ENCODE assay signal across 25 mouse cellular contexts in genomic region chr15:68366816-68367215, GRCm38 (mm10).
DNase-seq lines count a peak whose midpoint lies in the region; ATAC-seq and TF ChIP-seq lines count a peak whose summit lies in the region.
"Had no signal": no experiment of that assay in that cellular context is flagged by ENCODE, and none has a peak within 500 bp of the region (broad histone marks: within the 10 kb centered on the region; RNA-seq: fewer than 3 reads in every experiment).

No protein-coding gene starts in this region.

- H3K4me3 ChIP-seq in kidney, adult 2 months (ENCODE audit: insufficient read depth, low read depth, low read length) = no peak overlapping the region
- no peak overlapping the region for H3K4me3 ChIP-seq in liver, adult 2 months (ENCODE audit: insufficient read depth, low read depth, low read length)
- no peak overlapping the region for H3K4me3 ChIP-seq in neural tube, embryonic 15.5 days (replicated peaks)
- H3K4me3 ChIP-seq: embryonic facial prominence, embryonic 12.5 days; embryonic facial prominence, embryonic 15.5 days; gastrocnemius, adult 2 months; heart, embryonic 13.5 days had no signal

- ATAC-seq in neural tube, embryonic 15.5 days (ENCODE audit: low FRiP score) = no peak
- ATAC-seq: CD4-positive, CD25-positive, alpha-beta regulatory T cell, adult 4 months; forebrain, embryonic 14.5 days; forebrain, postnatal 0 days had no signal

- no peak overlapping the region for H3K27ac ChIP-seq in kidney, adult 2 months (ENCODE audit: insufficient read depth, low read depth, low read length)
- no peak overlapping the region for H3K27ac ChIP-seq in liver, adult 2 months (replicated peaks; ENCODE audit: insufficient read depth, low read depth, low read length)
- no peak overlapping the region for H3K27ac ChIP-seq in neural tube, embryonic 15.5 days (replicated peaks)
- H3K27ac ChIP-seq: embryonic facial prominence, embryonic 12.5 days; embryonic facial prominence, embryonic 15.5 days; gastrocnemius, adult 2 months; heart, embryonic 13.5 days; hindbrain, embryonic 14.5 days had no signal

- H3K79me2 ChIP-seq in liver, adult 2 months (ENCODE audit: control insufficient read depth, insufficient read depth, low read length) = no peaks in the 10 kb centered on the region

- no peak overlapping the region for H3K9ac ChIP-seq in liver, adult 2 months (ENCODE audit: low read depth, low read length)
- no peak overlapping the region for H3K9ac ChIP-seq in neural tube, embryonic 15.5 days (replicated peaks)
- H3K9ac ChIP-seq: embryonic facial prominence, embryonic 12.5 days; embryonic facial prominence, embryonic 15.5 days; forebrain, postnatal 0 days; heart, embryonic 13.5 days; hindbrain, embryonic 14.5 days had no signal

- H3K9me3 ChIP-seq in neural tube, embryonic 15.5 days (replicated peaks) = no peaks in the 10 kb centered on the region
- H3K9me3 ChIP-seq: embryonic facial prominence, embryonic 12.5 days; embryonic facial prominence, embryonic 15.5 days; heart, embryonic 13.5 days had no signal

- no peak for TF ChIP-seq CTCF in kidney, adult 2 months (conservative IDR thresholded peaks at IDR 0.05; ENCODE audit: insufficient read depth, insufficient read length, low read depth, low read length)
- no peak for TF ChIP-seq CTCF in liver, adult 2 months (IDR thresholded peaks at IDR 0.05; ENCODE audit: low read depth, low read length)

- peak; percentile 61 for DNase-seq in kidney, adult 2 months
- DNase-seq in kidney, postnatal 4 days = no peak
- peak; percentile 74 for DNase-seq in liver, adult 2 months (ENCODE audit: extremely low read depth, low read depth, low spot score)
- no peak for DNase-seq in liver
- DNase-seq in lung, postnatal 10 days = peak; percentile 19
- DNase-seq in lung, postnatal 14 days = no peak
- DNase-seq: adrenal gland, adult 2 months; adrenal gland, postnatal 14 days; cerebellum, adult 11 months; cerebellum, adult 2 months; cerebellum, adult 9-11 months; cerebellum, postnatal 25 days; forebrain, postnatal 0 days; gastrocnemius, adult 2 months; gastrocnemius, postnatal 14 days; heart, adult 18-20 months; heart, postnatal 14 days; heart, postnatal 4 days had no signal

- peaks cover 3% of the 10 kb centered on the region; the same call in 1 of the 2 replicates for H3K4me1 ChIP-seq in kidney, adult 2 months (ENCODE audit: control insufficient read depth, insufficient read depth, low read length)
- peaks cover 4% of the 10 kb centered on the region; the same call in 1 of the 2 replicates for H3K4me1 ChIP-seq in liver, adult 2 months (ENCODE audit: control insufficient read depth, insufficient read depth, low read length)
- H3K4me1 ChIP-seq in neural tube, embryonic 15.5 days = peaks cover 7% of the 10 kb centered on the region
- H3K4me1 ChIP-seq: embryonic facial prominence, embryonic 12.5 days had no signal

- H3K36me3 ChIP-seq in kidney, adult 2 months (ENCODE audit: control insufficient read depth, insufficient read depth, low read length) = no peaks in the 10 kb centered on the region
- H3K36me3 ChIP-seq in liver, adult 2 months (ENCODE audit: control insufficient read depth, insufficient read depth, low read length) = no peaks in the 10 kb centered on the region
- H3K36me3 ChIP-seq in neural tube, embryonic 15.5 days = no peaks in the 10 kb centered on the region
- H3K36me3 ChIP-seq: embryonic facial prominence, embryonic 12.5 days; embryonic facial prominence, embryonic 15.5 days; heart, embryonic 13.5 days had no signal

- H3K4me2 ChIP-seq in neural tube, embryonic 15.5 days = no peak overlapping the region
- H3K4me2 ChIP-seq: embryonic facial prominence, embryonic 12.5 days; embryonic facial prominence, embryonic 15.5 days; heart, embryonic 13.5 days; hindbrain, embryonic 14.5 days had no signal

- no peak for TF ChIP-seq POLR2A in kidney, adult 2 months (IDR thresholded peaks at IDR 0.05; ENCODE audit: low read depth, low read length)
- TF ChIP-seq POLR2A in liver, adult 2 months (IDR thresholded peaks at IDR 0.05; ENCODE audit: extremely low read depth, insufficient read depth, low read length) = no peak

- no peaks in the 10 kb centered on the region for H3K27me3 ChIP-seq in kidney, adult 2 months (replicated peaks; ENCODE audit: control insufficient read depth, insufficient read depth, low read length)
- H3K27me3 ChIP-seq in liver, adult 2 months (ENCODE audit: control insufficient read depth, insufficient read depth, low read length) = no peaks in the 10 kb centered on the region
- H3K27me3 ChIP-seq in neural tube, embryonic 15.5 days (replicated peaks) = no peaks in the 10 kb centered on the region
- H3K27me3 ChIP-seq: embryonic facial prominence, embryonic 12.5 days; embryonic facial prominence, embryonic 15.5 days; heart, embryonic 13.5 days had no signal

- 62% methylated on average over 3 of the region's 3 CpGs for WGBS in kidney, adult 2 months
- 62% methylated on average over 3 of the region's 3 CpGs for WGBS in liver, adult 2 months
- 80% methylated on average over 3 of the region's 3 CpGs for WGBS in neural tube, embryonic 15.5 days

Comparison
In these comparisons a context has a peak if more than half of its experiments do, and no peak if none do; other contexts are left out.
1. DNase-seq: peak in kidney, adult 2 months (single experiment), liver, adult 2 months (single experiment) and lung, postnatal 10 days (single experiment); none in kidney, postnatal 4 days (0 of 2), liver (single experiment) and lung, postnatal 14 days (single experiment).